In genomic region chr5:112534146-112534545, GRCm38 (mm10) we compare ENCODE assay signal across 25 mouse cellular contexts. TPM values are rescaled to one million over a fixed set of nuclear protein-coding genes. Genes with fewer than 3 reads are reported as not detected.
A peak's percentile ranks its signal among the peaks of the same experiment; 100 is the strongest.
DNase-seq lines count a peak whose midpoint lies in the region; ATAC-seq and TF ChIP-seq lines count a peak whose summit lies in the region.
"Had no signal": no experiment of that assay in that cellular context is flagged by ENCODE, and none has a peak within 500 bp of the region (broad histone marks: within the 10 kb centered on the region; RNA-seq: fewer than 3 reads in every experiment).

No protein-coding gene starts in this region.

- 0 out of 2 replicates have a peak, but pooled peaks have one; percentile 14 for ATAC-seq in neural tube, embryonic 15.5 days (ENCODE audit: low FRiP score)
- ATAC-seq: activated CD4-positive, CD25-positive, alpha-beta regulatory T cell, adult 4 months; CD4-positive, CD25-positive, alpha-beta regulatory T cell, adult 4 months; forebrain, embryonic 15.5 days; inflammation-experienced regulatory T-cells, adult 6 months had no signal

- 0 out of 2 replicates have a peak, but pooled peaks cover 3% of the 10 kb centered on the region for H3K36me3 ChIP-seq in neural tube, embryonic 15.5 days
- H3K36me3 ChIP-seq: embryonic facial prominence, embryonic 10.5 days; embryonic facial prominence, embryonic 13.5 days; forebrain, embryonic 15.5 days had no signal

- H3K27me3 ChIP-seq in neural tube, embryonic 15.5 days (replicated peaks): no peaks in the 10 kb centered on the region
- H3K27me3 ChIP-seq: forebrain, embryonic 15.5 days had no signal

- peak overlapping the region; percentile 68; the same call in 1 of the 2 replicates for H3K27ac ChIP-seq in layer of hippocampus, adult 2 months
- H3K27ac ChIP-seq in neural tube, embryonic 15.5 days (replicated peaks): no peak overlapping the region
- H3K27ac ChIP-seq: embryonic facial prominence, embryonic 10.5 days; embryonic facial prominence, embryonic 13.5 days; forebrain, embryonic 12.5 days; forebrain, embryonic 15.5 days; hindbrain, embryonic 14.5 days had no signal

- H3K9ac ChIP-seq in neural tube, embryonic 15.5 days (replicated peaks): no peak overlapping the region
- H3K9ac ChIP-seq: forebrain, embryonic 12.5 days; forebrain, embryonic 15.5 days; hindbrain, embryonic 14.5 days had no signal

- no peak overlapping the region for H3K4me3 ChIP-seq in layer of hippocampus, adult 2 months
- no peak overlapping the region for H3K4me3 ChIP-seq in neural tube, embryonic 15.5 days (replicated peaks)
- H3K4me3 ChIP-seq: embryonic facial prominence, embryonic 10.5 days; embryonic facial prominence, embryonic 13.5 days; erythroblast, embryonic 14.5 days; forebrain, embryonic 12.5 days; forebrain, embryonic 15.5 days had no signal

- 39% methylated on average over 11 of the region's 11 CpGs for WGBS in neural tube, embryonic 15.5 days

- no peaks in the 10 kb centered on the region for H3K9me3 ChIP-seq in neural tube, embryonic 15.5 days (replicated peaks)
- H3K9me3 ChIP-seq: embryonic facial prominence, embryonic 13.5 days; forebrain, embryonic 15.5 days had no signal

- no peak for TF ChIP-seq CTCF in layer of hippocampus, adult 2 months (conservative IDR thresholded peaks at IDR 0.05)

- no peak for DNase-seq in layer of hippocampus, adult 2 months (ENCODE audit: low spot score in 2 of 2)
- no peak for DNase-seq in layer of hippocampus, postnatal 14 days (ENCODE audit: low spot score in 2 of 2)
- no peak for DNase-seq in neural tube, embryonic 10.5 days (ENCODE audit: extremely low spot score, low spot score)
- DNase-seq in forelimb bud, embryonic 11.5 days (ENCODE audit: low read depth, low spot score): peak; percentile 57
- DNase-seq in left cerebral cortex, adult 11 months (ENCODE audit: low spot score): no peak
- no peak for DNase-seq in thymus, postnatal 10 days (ENCODE audit: low spot score in 2 of 2)
- DNase-seq: adrenal gland, adult 8-10 months; adrenal gland, postnatal 25 days; cerebellum, adult 18-20 months; cerebellum, adult 9-10 months; gastrocnemius, postnatal 14 days; heart, adult 11 months had no signal

- H3K4me2 ChIP-seq in neural tube, embryonic 15.5 days: no peak overlapping the region
- H3K4me2 ChIP-seq: embryonic facial prominence, embryonic 13.5 days; forebrain, embryonic 12.5 days; forebrain, embryonic 15.5 days; heart, embryonic 11.5 days; hindbrain, embryonic 14.5 days had no signal

- peaks cover 25% of the 10 kb centered on the region for H3K4me1 ChIP-seq in neural tube, embryonic 15.5 days

RNA-seq across cellular contexts. Expression of gene Sez6l, which starts 42.8 kb away (rescaled TPM):
- total RNA-seq in layer of hippocampus, adult 2 months (2021): 100 to 1,000 TPM; 233 to 235 TPM
- 100 to 1,000 TPM; 202 to 218 TPM for total RNA-seq in layer of hippocampus, postnatal 14 days (2021)
- 26.7 and 32.5 TPM in 2 replicates for polyA plus RNA-seq in neural tube, embryonic 15.5 days (2015; fragmentation: Nextera tagmentation; extraction: Ambion mirVana)
- total RNA-seq: MEL had no signal
- polyA plus RNA-seq: activated CD4-positive, CD25-positive, alpha-beta regulatory T cell, adult 4 months; C2C12; CD4-positive, CD25-positive, alpha-beta regulatory T cell, adult 4 months; erythroblast, embryonic 14.5 days had no signal
